Comparison of ENCODE assay signal across 12 mouse cellular contexts in genomic region chr13:19618081-19618480, GRCm38 (mm10). TPM values are rescaled to one million over a fixed set of nuclear protein-coding genes. Genes with fewer than 3 reads are reported as not detected.
DNase-seq lines count a peak whose midpoint lies in the region; ATAC-seq and TF ChIP-seq lines count a peak whose summit lies in the region.
"Had no signal": no experiment of that assay in that cellular context is flagged by ENCODE, and none has a peak within 500 bp of the region (broad histone marks: within the 10 kb centered on the region; RNA-seq: fewer than 3 reads in every experiment).

No protein-coding gene starts in this region.

- no peaks in the 10 kb centered on the region for H3K36me3 ChIP-seq in intestine, embryonic 15.5 days
- H3K36me3 ChIP-seq in intestine, embryonic 16.5 days (ENCODE audit: control insufficient read depth, insufficient read depth, low read length), result no peaks in the 10 kb centered on the region
- H3K36me3 ChIP-seq in hindbrain, postnatal 0 days (ENCODE audit: insufficient read depth, low read length), result no peaks in the 10 kb centered on the region
- no peaks in the 10 kb centered on the region for H3K36me3 ChIP-seq in neural tube, embryonic 13.5 days
- H3K36me3 ChIP-seq: embryonic facial prominence, embryonic 12.5 days; kidney, embryonic 15.5 days had no signal

- no peak for ATAC-seq in intestine, embryonic 15.5 days
- no peak for ATAC-seq in intestine, embryonic 16.5 days
- no peak for ATAC-seq in hindbrain, postnatal 0 days
- ATAC-seq in neural tube, embryonic 13.5 days (ENCODE audit: low read depth), result no peak

- H3K9me3 ChIP-seq in intestine, embryonic 15.5 days, result no peaks in the 10 kb centered on the region
- no peaks in the 10 kb centered on the region for H3K9me3 ChIP-seq in intestine, embryonic 16.5 days (ENCODE audit: control insufficient read depth, low read length)
- no peaks in the 10 kb centered on the region for H3K9me3 ChIP-seq in hindbrain, postnatal 0 days (ENCODE audit: low read length)
- no peaks in the 10 kb centered on the region for H3K9me3 ChIP-seq in neural tube, embryonic 13.5 days
- H3K9me3 ChIP-seq: embryonic facial prominence, embryonic 12.5 days; kidney, embryonic 15.5 days had no signal

- H3K27me3 ChIP-seq in intestine, embryonic 15.5 days (replicated peaks), result peaks cover 3% of the 10 kb centered on the region; the same call in 1 of the 2 replicates
- H3K27me3 ChIP-seq in intestine, embryonic 16.5 days (replicated peaks; ENCODE audit: control insufficient read depth, insufficient read depth, low read length), result no peaks in the 10 kb centered on the region
- H3K27me3 ChIP-seq in hindbrain, postnatal 0 days (ENCODE audit: insufficient read depth, low read length), result no peaks in the 10 kb centered on the region
- peaks cover 9% of the 10 kb centered on the region for H3K27me3 ChIP-seq in neural tube, embryonic 13.5 days
- H3K27me3 ChIP-seq: embryonic facial prominence, embryonic 12.5 days had no signal

- 92% methylated on average over 4 of the region's 4 CpGs for WGBS in intestine, embryonic 15.5 days
- 93% methylated on average over 4 of the region's 4 CpGs for WGBS in intestine, embryonic 16.5 days
- 88% methylated on average over 4 of the region's 4 CpGs for WGBS in hindbrain, postnatal 0 days
- WGBS in neural tube, embryonic 13.5 days, result 93% methylated on average over 4 of the region's 4 CpGs

- H3K4me2 ChIP-seq in intestine, embryonic 15.5 days (replicated peaks), result 0 out of 2 replicates have a peak overlapping the region, but pooled peaks have one; percentile 99
- no peak overlapping the region for H3K4me2 ChIP-seq in intestine, embryonic 16.5 days (ENCODE audit: low read depth, low read length)
- H3K4me2 ChIP-seq in hindbrain, postnatal 0 days (ENCODE audit: low read depth, low read length), result peak overlapping the region; percentile 97
- peak overlapping the region; percentile 69 for H3K4me2 ChIP-seq in neural tube, embryonic 13.5 days

- TF ChIP-seq CTCF in hindbrain, postnatal 0 days (IDR thresholded peaks at IDR 0.05; ENCODE audit: low read depth), result no peak

- H3K4me3 ChIP-seq in intestine, embryonic 15.5 days (replicated peaks), result no peak overlapping the region
- no peak overlapping the region for H3K4me3 ChIP-seq in intestine, embryonic 16.5 days (ENCODE audit: low read length)
- H3K4me3 ChIP-seq in hindbrain, postnatal 0 days (ENCODE audit: low read length), result peak overlapping the region; percentile 91; the same call in 1 of the 2 replicates
- H3K4me3 ChIP-seq in neural tube, embryonic 13.5 days, result no peak overlapping the region

- 0 out of 2 replicates have a peak, but pooled peaks cover 3% of the 10 kb centered on the region for H3K4me1 ChIP-seq in intestine, embryonic 15.5 days (replicated peaks)
- H3K4me1 ChIP-seq in intestine, embryonic 16.5 days (ENCODE audit: control insufficient read depth, insufficient read depth, low read length), result 0 out of 2 replicates have a peak, but pooled peaks cover under 1% of the 10 kb centered on the region
- H3K4me1 ChIP-seq in hindbrain, postnatal 0 days (ENCODE audit: insufficient read depth, low read length), result peaks cover 10% of the 10 kb centered on the region; the same call in 1 of the 2 replicates
- H3K4me1 ChIP-seq in neural tube, embryonic 13.5 days (replicated peaks), result peaks cover 18% of the 10 kb centered on the region
- H3K4me1 ChIP-seq: embryonic facial prominence, embryonic 12.5 days had no signal

- H3K9ac ChIP-seq in intestine, embryonic 15.5 days, result no peak overlapping the region
- H3K9ac ChIP-seq in intestine, embryonic 16.5 days (ENCODE audit: low read depth, low read length), result no peak overlapping the region
- no peak overlapping the region for H3K9ac ChIP-seq in hindbrain, postnatal 0 days (replicated peaks; ENCODE audit: low read length)
- H3K9ac ChIP-seq in neural tube, embryonic 13.5 days, result no peak overlapping the region

- DNase-seq in cerebellum, adult 11-12 months, result peak; percentile 33
- no peak for DNase-seq in cerebellum, adult 11 months
- DNase-seq in hindbrain, postnatal 0 days (ENCODE audit: low spot score), result no peak
- DNase-seq in right cerebral cortex, postnatal 36 days (ENCODE audit: low spot score in 2 of 2), result no peak
- no peak for DNase-seq in right cerebral cortex, adult 2 months (ENCODE audit: low spot score in 2 of 2)
- DNase-seq: adrenal gland, postnatal 14 days had no signal

- no peak overlapping the region for H3K27ac ChIP-seq in intestine, embryonic 15.5 days
- no peak overlapping the region for H3K27ac ChIP-seq in intestine, embryonic 16.5 days (ENCODE audit: low read length)
- H3K27ac ChIP-seq in hindbrain, postnatal 0 days, result no peak overlapping the region
- no peak overlapping the region for H3K27ac ChIP-seq in neural tube, embryonic 13.5 days (replicated peaks)
- H3K27ac ChIP-seq: embryonic facial prominence, embryonic 12.5 days; kidney, embryonic 15.5 days; macrophage had no signal

RNA-seq across cellular contexts. Expression of gene Epdr1, which starts 1.6 kb away (rescaled TPM):
- 17.4 and 18.2 TPM in 2 replicates for polyA plus RNA-seq in intestine, embryonic 15.5 days (2015; fragmentation: Nextera tagmentation; extraction: Ambion mirVana)
- polyA plus RNA-seq in intestine, embryonic 16.5 days (2015; fragmentation: Nextera tagmentation; extraction: Ambion mirVana), result 14.0 and 15.0 TPM in 2 replicates
- 38.9 and 51.9 TPM in 2 replicates for total RNA-seq in hindbrain, postnatal 0 days (2014; rRNA removed)
- 40.3 and 42.4 TPM in 2 replicates for polyA plus RNA-seq in hindbrain, postnatal 0 days (2015; fragmentation: Nextera tagmentation; extraction: Ambion mirVana)
- 20.7 and 21.2 TPM in 2 replicates for polyA plus RNA-seq in neural tube, embryonic 13.5 days (2015; fragmentation: Nextera tagmentation; extraction: Ambion mirVana)

RNA-seq across cellular contexts. Expression of gene Sfrp4, which starts 4.8 kb away (rescaled TPM):
- polyA plus RNA-seq in intestine, embryonic 15.5 days (2015; fragmentation: Nextera tagmentation; extraction: Ambion mirVana), result 0.47 and 1.8 TPM in 2 replicates
- polyA plus RNA-seq in intestine, embryonic 16.5 days (2015; fragmentation: Nextera tagmentation; extraction: Ambion mirVana), result 0.34 and 0.40 TPM in 2 replicates
- 3.7 and 3.8 TPM in 2 replicates for total RNA-seq in hindbrain, postnatal 0 days (2014; rRNA removed)
- polyA plus RNA-seq in hindbrain, postnatal 0 days (2015; fragmentation: Nextera tagmentation; extraction: Ambion mirVana), result 4.7 and 6.2 TPM in 2 replicates
- polyA plus RNA-seq in neural tube, embryonic 13.5 days (2015; fragmentation: Nextera tagmentation; extraction: Ambion mirVana), result 5.1 and 5.8 TPM in 2 replicates
- polyA plus RNA-seq: macrophage had no signal
